Mouse (Mus musculus) kidney, embryonic 16.5 days (tissue): Measurements from ENCODE around the gene Icmt. TPM values are rescaled to one million over a fixed set of nuclear protein-coding genes. Genes with fewer than 3 reads are reported as not detected.

Source experiments
- ATAC-seq: fragments of 200-750 bp; cut with Nextera tagmentation; 2 replicates; pipeline ENCODE4 v1.8.0; 2017; ENCODE audit warnings: moderate TSS enrichment; ENCODE audit not compliant: low FRiP score, low TSS enrichment
- H3K27ac ChIP-seq: fragments of 300-500 bp; sonication (generic); 2 replicates; pipeline ENCODE4 v1.5.1; 2014; ENCODE audit warnings: low read length
- H3K27me3 ChIP-seq: fragments of 300-500 bp; sonication (generic); 2 replicates; pipeline ENCODE4 v1.6.1; 2014; ENCODE audit warnings: low read length, control low read depth, mixed read lengths; ENCODE audit not compliant: insufficient read depth
- H3K36me3 ChIP-seq: fragments of 300-500 bp; sonication (generic); 2 replicates; pipeline ENCODE4 v1.6.1; 2014; ENCODE audit warnings: low read length, control low read depth, mixed read lengths; ENCODE audit not compliant: insufficient read depth
- H3K4me1 ChIP-seq: fragments of 300-500 bp; sonication (generic); 2 replicates; pipeline ENCODE4 v1.6.1; 2014; ENCODE audit warnings: low read length, control low read depth, mixed read lengths; ENCODE audit not compliant: insufficient read depth
- H3K4me2 ChIP-seq: fragments of 300-500 bp; sonication (generic); replicated peaks from 2 replicates; pipeline ENCODE4 v1.6.1; 2014; ENCODE audit warnings: low read depth, low read length
- H3K4me3 ChIP-seq: fragments of 300-500 bp; sonication (generic); 2 replicates; pipeline ENCODE4 v1.5.1; 2014; ENCODE audit warnings: mild to moderate bottlenecking, low read length
- H3K9ac ChIP-seq: fragments of 300-500 bp; sonication (generic); replicated peaks from 2 replicates; pipeline ENCODE4 v1.6.1; 2014; ENCODE audit warnings: low read length
- H3K9me3 ChIP-seq: fragments of 300-500 bp; sonication (generic); 2 replicates; pipeline ENCODE4 v1.6.1; 2016; ENCODE audit warnings: low read length, control low read depth
- WGBS: fragments of 180-500 bp; shearing (Covaris S2); extraction: QIAGEN DNeasy Blood & Tissue Kit; methylation state at CpG from one replicate; pipeline ENCODE4 v1.1.7; 2014; 5-methylcytosine and 5-hydroxymethylcytosine counted together
- polyA plus RNA-seq: library from polyadenylated mRNA; unstranded; fragments of >200 nt; fragmentation: Nextera tagmentation; extraction: Ambion mirVana; gene quantifications from 2 replicates; pipeline ENCODE4 v1.2.1, GENCODE M21; 2015

Gene Icmt
- polyA plus RNA-seq, 1 experiment from 2014 or later = 32.6 TPM

- 50% methylated on average over 7 of the region's 7 CpGs for WGBS
- Histone ChIP-seq H3K27me3 (peaks cover 14% of the 10 kb centered on the region), H3K4me3 (no peak overlapping the region), H3K4me1 (peaks cover 3% of the 10 kb centered on the region), H3K9ac (no peak overlapping the region), H3K36me3 (no peaks in the 10 kb centered on the region), H3K4me2 (no peak overlapping the region), H3K27ac (no peak overlapping the region), H3K9me3 (no peaks in the 10 kb centered on the region)
- no peak for ATAC-seq
These were observed 47.6 kb downstream of the Icmt start for GRCm38 (mm10) chr4:152344651-152345050.

GRCm38 (mm10) chr4:152345120-152345889 lies 48.3 kb downstream of the Icmt start:
- Histone ChIP-seq H3K9me3 (no peaks in the 10 kb centered on the region), H3K36me3 (no peaks in the 10 kb centered on the region), H3K4me2 (no peak overlapping the region), H3K4me1 (peaks cover 7% of the 10 kb centered on the region; the same call in 1 of the 2 replicates), H3K27me3 (peaks cover 11% of the 10 kb centered on the region), H3K27ac (no peak overlapping the region), H3K4me3 (no peak overlapping the region), H3K9ac (no peak overlapping the region)
- ATAC-seq = peak; percentile 31; the same call in 1 of the 2 replicates
- 40% methylated on average over 7 of the region's 7 CpGs for WGBS

DNA sequence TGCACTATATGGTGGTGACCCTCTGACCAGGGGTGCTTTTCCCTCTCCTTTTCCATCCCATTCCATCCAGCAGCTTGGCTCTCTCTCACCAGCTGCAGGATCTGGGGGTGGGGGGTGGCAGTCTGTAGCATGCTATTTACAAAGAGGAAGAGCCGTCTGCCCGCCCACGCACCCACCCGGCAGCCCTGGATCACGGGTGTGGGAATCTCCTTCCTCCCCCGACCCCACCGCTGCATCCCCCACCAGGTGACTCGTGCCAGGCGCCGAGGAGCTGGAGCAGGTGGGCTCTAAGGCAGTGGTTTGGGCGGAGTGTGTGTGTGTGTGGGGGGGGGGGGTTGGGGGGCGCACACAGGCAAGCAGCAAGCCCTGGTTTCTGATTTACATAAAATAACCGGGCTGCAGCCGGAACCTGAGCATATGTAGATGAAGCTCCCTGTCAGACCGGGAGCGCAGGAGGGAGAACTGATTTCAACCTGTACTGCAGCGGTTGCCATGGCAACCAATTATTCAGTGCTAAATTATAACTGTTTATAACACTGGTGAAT lies 52.9 kb downstream of the Icmt start:
- 3% methylated on average over 17 of the region's 17 CpGs for WGBS
- peaks cover 21% of the 10 kb centered on the region for H3K27me3 ChIP-seq
- ATAC-seq = no peak
- H3K27ac ChIP-seq = no peak overlapping the region
- no peaks in the 10 kb centered on the region for H3K36me3 ChIP-seq
- no peak overlapping the region for H3K9ac ChIP-seq
- H3K4me1 ChIP-seq = peaks cover 7% of the 10 kb centered on the region; the same call in 1 of the 2 replicates
- H3K4me3 ChIP-seq = no peak overlapping the region
- H3K9me3 ChIP-seq = no peaks in the 10 kb centered on the region
- H3K4me2 ChIP-seq = no peak overlapping the region

DNA sequence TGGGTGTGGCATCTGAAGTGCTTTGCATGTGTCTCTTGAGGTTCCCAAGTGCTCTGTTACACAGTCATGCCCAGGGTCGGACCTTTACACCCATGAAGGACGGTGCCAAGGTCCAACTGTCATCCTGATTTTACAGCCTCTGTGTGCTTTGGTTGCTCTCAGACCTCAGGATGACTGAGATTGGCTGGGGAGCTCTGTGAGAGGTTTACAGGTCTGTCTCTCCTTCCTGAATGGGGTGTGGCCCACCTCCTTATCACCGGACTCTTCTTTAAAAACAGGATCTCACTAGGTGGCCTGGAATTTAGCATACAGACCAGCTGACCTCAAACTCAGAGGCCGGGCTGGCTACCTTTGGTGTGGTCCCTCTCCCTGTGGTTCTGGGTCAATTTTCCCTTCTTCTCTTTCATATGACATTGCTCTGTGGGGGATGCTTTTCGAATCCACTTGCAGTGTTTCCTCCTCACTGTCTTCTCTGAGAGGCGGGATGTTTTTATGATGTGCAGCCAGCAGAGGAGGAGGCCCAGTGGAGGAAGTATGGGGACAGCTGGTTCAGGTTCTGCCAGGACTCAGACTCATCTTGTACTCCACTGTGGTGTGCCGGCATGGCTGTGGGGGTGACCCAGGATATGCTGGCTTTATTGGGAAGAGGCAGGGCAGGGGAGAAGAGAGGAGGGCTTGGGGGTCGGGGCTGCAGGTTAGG lies 53.8 kb downstream of the Icmt start:
- WGBS = 21% methylated on average over 8 of the region's 8 CpGs
- Histone ChIP-seq H3K4me2 (no peak overlapping the region), H3K36me3 (no peaks in the 10 kb centered on the region), H3K27me3 (peaks cover 21% of the 10 kb centered on the region), H3K4me3 (no peak overlapping the region), H3K9me3 (no peaks in the 10 kb centered on the region), H3K9ac (no peak overlapping the region), H3K27ac (no peak overlapping the region), H3K4me1 (peaks cover 7% of the 10 kb centered on the region; the same call in 1 of the 2 replicates)
- ATAC-seq = no peak; the same call in 1 of the 2 replicates

- ATAC-seq = no peak; the same call in 1 of the 2 replicates
These were observed 54.6 kb downstream of the Icmt start for GRCm38 (mm10) chr4:152351422-152352305.

DNA sequence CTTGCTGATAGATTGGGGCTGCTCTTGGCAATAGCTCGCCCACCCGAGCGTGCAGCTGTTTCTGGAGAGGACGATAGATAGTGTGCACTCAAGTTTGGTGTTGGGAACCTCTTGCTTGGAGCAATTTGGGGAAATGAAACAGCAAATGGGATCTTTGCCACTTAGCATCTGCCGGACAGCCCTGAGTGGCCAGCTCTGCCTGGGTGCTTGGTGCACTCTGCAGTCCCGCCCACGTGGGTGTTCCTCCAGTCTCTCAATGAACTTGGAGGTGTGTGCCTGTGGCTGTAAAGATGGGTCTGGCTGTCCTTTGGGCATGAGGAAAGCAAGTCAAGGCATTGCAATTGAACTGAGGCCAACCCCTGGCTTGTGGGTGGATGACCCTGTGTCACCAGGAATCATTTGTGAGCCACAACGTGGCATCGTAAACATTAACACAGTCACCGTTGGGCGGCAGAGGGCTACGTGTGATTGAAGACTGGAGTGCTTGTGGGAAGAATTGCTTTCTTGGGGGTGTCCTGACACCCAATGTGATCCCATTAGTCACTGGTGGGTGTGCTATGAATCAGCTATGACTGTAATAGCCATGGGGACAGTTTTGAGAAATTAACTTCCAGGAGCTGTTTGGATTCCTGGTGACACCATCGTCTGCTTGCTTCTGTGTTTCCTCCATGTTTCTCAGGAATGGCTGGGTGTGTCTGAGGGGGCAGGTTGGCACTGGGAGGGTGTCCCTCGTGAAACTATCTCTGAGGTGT lies 57.0 kb downstream of the Icmt start:
- Histone ChIP-seq H3K4me3 (no peak overlapping the region), H3K9me3 (no peaks in the 10 kb centered on the region), H3K4me2 (no peak overlapping the region), H3K36me3 (no peaks in the 10 kb centered on the region), H3K9ac (no peak overlapping the region), H3K4me1 (peaks cover 7% of the 10 kb centered on the region; the same call in 1 of the 2 replicates), H3K27ac (no peak overlapping the region), H3K27me3 (peaks cover 19% of the 10 kb centered on the region)
- no peak for ATAC-seq
- 57% methylated on average over 14 of the region's 14 CpGs for WGBS

More at GRCm38 (mm10) chr4:152351422-152352305, 54.6 kb downstream of the Icmt start:
- Histone ChIP-seq H3K4me3 (no peak overlapping the region), H3K4me1 (peaks cover 7% of the 10 kb centered on the region; the same call in 1 of the 2 replicates), H3K9ac (no peak overlapping the region), H3K36me3 (no peaks in the 10 kb centered on the region), H3K27ac (no peak overlapping the region), H3K9me3 (no peaks in the 10 kb centered on the region), H3K27me3 (peaks cover 21% of the 10 kb centered on the region), H3K4me2 (no peak overlapping the region)
- WGBS = 15% methylated on average over 14 of the region's 14 CpGs

- H3K4me1 ChIP-seq = no peaks in the 10 kb centered on the region
- no peaks in the 10 kb centered on the region for H3K36me3 ChIP-seq
- no peak overlapping the region for H3K4me2 ChIP-seq
- ATAC-seq = no peak
- H3K27me3 ChIP-seq = peaks cover 19% of the 10 kb centered on the region
- H3K9ac ChIP-seq = no peak overlapping the region
- no peaks in the 10 kb centered on the region for H3K9me3 ChIP-seq
- H3K27ac ChIP-seq = no peak overlapping the region
- 80% methylated on average over 7 of the region's 7 CpGs for WGBS
- no peak overlapping the region for H3K4me3 ChIP-seq
These were observed 58.6 kb downstream of the Icmt start for GRCm38 (mm10) chr4:152355672-152356071.
